Mouse (Mus musculus) kidney, adult 2 months (tissue): ENCODE measurements around the gene Ubac2. TPM values are rescaled to one million over a fixed set of nuclear protein-coding genes. Genes with fewer than 3 reads are reported as not detected.
A peak's percentile ranks its signal among the peaks of the same experiment; 100 is the strongest.

Experiments
- DNase-seq: peaks from one replicate; pipeline ENCODE4 v3.0.0; 2021
- H3K27ac ChIP-seq: fragments of 200-500 bp; 2 replicates; pipeline ENCODE4 v1.5.1; 2012; ENCODE audit warnings: low read depth, low read length, control low read depth, inconsistent platforms; ENCODE audit not compliant: insufficient read depth
- H3K27me3 ChIP-seq: fragments of 200-500 bp; replicated peaks from 2 replicates; pipeline ENCODE4 v1.6.1; 2012; ENCODE audit warnings: mild to moderate bottlenecking, moderate library complexity, low read length, inconsistent platforms; ENCODE audit not compliant: control insufficient read depth, insufficient read depth
- H3K36me3 ChIP-seq: fragments of 200-500 bp; 2 replicates; pipeline ENCODE4 v1.6.1; 2012; ENCODE audit warnings: mild to moderate bottlenecking, moderate library complexity, low read length, inconsistent platforms; ENCODE audit not compliant: control insufficient read depth, insufficient read depth
- H3K4me1 ChIP-seq: fragments of 200-500 bp; 2 replicates; pipeline ENCODE4 v1.6.1; 2011; ENCODE audit warnings: low read length; ENCODE audit not compliant: control insufficient read depth, insufficient read depth
- H3K4me3 ChIP-seq: fragments of 200-500 bp; 2 replicates; pipeline ENCODE4 v1.5.1; 2011; ENCODE audit warnings: mild to moderate bottlenecking, low read depth, low read length, control low read depth; ENCODE audit not compliant: insufficient read depth
- CTCF ChIP-seq: fragments of 200-500 bp; conservative IDR thresholded peaks from 2 replicates; pipeline ENCODE4 v1.5.1; 2011; ENCODE audit warnings: low read depth, mild to moderate bottlenecking, control low read depth, low read length, moderate library complexity, mixed read lengths; ENCODE audit not compliant: insufficient read depth, insufficient read length
- POLR2A ChIP-seq: fragments of 200-500 bp; IDR thresholded peaks from one replicate; pipeline ENCODE4 v1.6.1; 2011; ENCODE audit warnings: low read depth, low read length, control low read depth
- WGBS: fragments of 180-500 bp; shearing (Covaris S2); methylation state at CpG from one replicate; pipeline ENCODE4 v1.1.7; 2018; 5-methylcytosine and 5-hydroxymethylcytosine counted together
- polyA plus RNA-seq: library from polyadenylated mRNA; depleted of rRNA; stranded (reverse); fragments of >200 nt; gene quantifications from 2 replicates; pipeline ENCODE4 v1.2.3, GENCODE M21; 2012

Gene Ubac2
- polyA plus RNA-seq, 1 experiment = 69.3 TPM

DNA sequence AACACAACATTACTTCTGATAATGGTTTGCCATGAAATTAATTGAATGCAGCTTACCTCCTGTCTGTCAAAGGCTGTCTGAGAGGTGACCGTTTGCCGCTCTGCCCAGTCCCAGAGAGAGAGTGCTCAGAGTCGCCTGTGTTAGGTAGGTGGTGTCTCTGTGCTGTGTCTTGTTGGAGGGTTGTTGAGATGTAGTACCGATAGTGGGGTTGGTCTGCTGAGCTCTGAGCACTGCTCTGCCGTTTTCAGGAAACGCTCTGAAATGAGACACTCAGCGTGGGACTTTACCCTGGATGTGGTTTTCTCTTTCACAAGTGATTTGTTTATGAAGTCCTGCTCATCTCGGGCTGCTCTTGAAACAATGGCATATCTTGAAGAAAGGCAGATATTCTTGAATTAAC, 37.2 kb downstream of the Ubac2 start, which contains the start of gene Gpr18:
Gene Gpr18 (minus strand): TSS at position 161 of the 400 bp plus-strand sequence.
- TF ChIP-seq CTCF (no peak), POLR2A (no peak)
- H3K27me3 ChIP-seq = no peaks in the 10 kb centered on the region
- 54% methylated on average over 8 of the region's 8 CpGs for WGBS
- no peak for DNase-seq
- H3K36me3 ChIP-seq = no peaks in the 10 kb centered on the region; the same call in 1 of the 2 replicates
- H3K27ac ChIP-seq = no peak within 1 kb of the TSS
- peaks cover 4% of the 10 kb centered on the region for H3K4me1 ChIP-seq
- no peak within 1 kb of the TSS for H3K4me3 ChIP-seq

DNA sequence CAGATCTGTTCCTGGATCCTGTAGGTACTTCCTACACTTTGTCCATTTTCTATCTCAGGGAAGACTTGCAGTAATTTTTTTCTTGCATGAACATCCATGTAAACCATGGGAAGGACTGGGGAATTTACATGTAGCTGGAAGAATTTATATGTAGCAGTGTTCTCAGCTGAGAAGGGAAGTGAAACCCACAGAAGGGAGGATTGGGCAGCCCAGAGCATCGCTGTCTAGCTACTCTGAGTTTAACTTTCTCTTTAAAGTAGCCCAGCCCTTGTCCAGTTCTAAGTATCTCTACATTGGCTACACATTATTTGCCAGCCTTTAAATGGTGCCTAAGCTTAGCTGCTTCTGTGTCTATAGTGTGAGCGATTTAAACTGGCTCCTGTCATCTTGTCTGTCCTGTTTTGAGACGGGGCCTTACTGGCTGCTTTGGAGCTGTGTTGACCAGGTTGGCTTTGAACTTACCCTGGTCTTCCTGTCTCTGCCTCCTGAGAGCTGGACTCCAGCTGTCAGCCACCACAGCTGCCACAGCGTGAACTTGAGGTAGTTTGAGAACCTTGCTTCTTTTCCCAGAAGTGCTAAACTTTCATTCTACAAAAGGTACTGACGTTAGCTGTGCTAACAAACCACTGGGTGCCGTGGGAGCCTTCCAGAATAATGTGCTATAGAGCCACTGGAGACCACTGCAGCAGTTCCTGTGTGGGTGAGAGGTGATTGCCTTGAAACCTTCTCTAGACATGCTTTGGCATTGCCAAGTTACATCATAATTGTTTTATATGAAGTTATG, 38.1 kb downstream of the Ubac2 start:
- Histone ChIP-seq H3K27ac (no peak overlapping the region), H3K36me3 (no peaks in the 10 kb centered on the region; the same call in 1 of the 2 replicates), H3K4me3 (no peak overlapping the region), H3K27me3 (no peaks in the 10 kb centered on the region), H3K4me1 (peaks cover 7% of the 10 kb centered on the region)
- 87% methylated on average over 6 of the region's 6 CpGs for WGBS
- TF ChIP-seq CTCF (no peak), POLR2A (no peak)
- DNase-seq = no peak

DNA sequence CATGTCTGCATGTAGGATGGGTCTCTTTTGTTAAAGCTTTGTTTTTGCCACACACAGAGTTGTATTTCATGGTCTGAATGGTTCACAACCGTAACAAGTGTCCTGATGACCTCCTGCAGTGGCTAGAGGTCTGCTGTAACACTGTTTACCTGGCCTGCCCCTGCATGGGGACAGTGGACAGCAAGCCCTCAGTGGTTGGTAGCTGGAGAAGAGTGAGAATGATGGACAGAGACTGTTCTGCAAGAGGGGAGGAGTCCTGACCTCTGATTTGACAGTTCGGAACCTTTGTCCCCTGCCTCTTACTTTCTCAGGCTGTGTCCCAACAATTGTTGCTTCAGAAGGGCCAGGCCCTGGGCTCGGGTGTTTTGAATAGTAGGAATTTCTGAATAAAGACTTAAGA, 39.8 kb downstream of the Ubac2 start:
- no peak overlapping the region for H3K27ac ChIP-seq
- no peak overlapping the region for H3K4me3 ChIP-seq
- TF ChIP-seq CTCF (no peak), POLR2A (no peak)
- no peaks in the 10 kb centered on the region for H3K27me3 ChIP-seq
- no peaks in the 10 kb centered on the region for H3K36me3 ChIP-seq
- peaks cover 7% of the 10 kb centered on the region for H3K4me1 ChIP-seq
- peak; percentile 41 for DNase-seq
- 52% methylated on average over 3 of the region's 3 CpGs for WGBS

GRCm38 (mm10) chr14:121919752-121920151, 41.3 kb downstream of the Ubac2 start:
- Histone ChIP-seq H3K36me3 (no peaks in the 10 kb centered on the region), H3K4me3 (no peak overlapping the region), H3K27me3 (no peaks in the 10 kb centered on the region), H3K4me1 (peaks cover 7% of the 10 kb centered on the region), H3K27ac (no peak overlapping the region)
- WGBS = 5% methylated on average over 3 of the region's 3 CpGs
- no peak for DNase-seq
- no peak for TF ChIP-seq POLR2A
- TF ChIP-seq CTCF = peak; percentile 60

GRCm38 (mm10) chr14:121920511-121921124, 42.2 kb downstream of the Ubac2 start:
- no peak for TF ChIP-seq CTCF
- no peak for TF ChIP-seq POLR2A
- Histone ChIP-seq H3K27me3 (no peaks in the 10 kb centered on the region), H3K4me3 (no peak overlapping the region), H3K36me3 (no peaks in the 10 kb centered on the region), H3K27ac (no peak overlapping the region), H3K4me1 (peaks cover 7% of the 10 kb centered on the region)
- 52% methylated on average over 12 of the region's 12 CpGs for WGBS
- DNase-seq = peak; percentile 85

DNA sequence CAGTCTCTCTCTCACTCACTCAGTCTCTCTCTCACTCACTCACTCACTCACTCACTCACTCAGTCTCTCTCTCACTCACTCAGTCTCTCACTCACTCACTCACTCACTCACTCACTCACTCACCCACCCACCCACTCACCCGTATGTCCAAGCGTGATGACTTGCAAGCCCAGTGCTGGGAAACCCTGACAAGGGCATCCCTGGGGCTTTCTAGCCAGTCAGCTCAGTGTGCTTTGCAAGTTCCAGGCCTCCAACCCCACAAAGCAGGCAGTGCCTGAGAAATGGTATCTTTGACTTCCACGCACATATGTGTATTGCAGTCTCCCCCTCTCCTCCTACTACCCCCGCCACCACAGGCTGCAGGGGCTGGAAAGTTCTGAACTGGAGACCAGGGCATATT, 43.6 kb downstream of the Ubac2 start:
- Histone ChIP-seq H3K27me3 (no peaks in the 10 kb centered on the region), H3K4me1 (peaks cover 7% of the 10 kb centered on the region), H3K27ac (no peak overlapping the region), H3K4me3 (no peak overlapping the region), H3K36me3 (no peaks in the 10 kb centered on the region)
- TF ChIP-seq POLR2A = no peak
- TF ChIP-seq CTCF = no peak
- DNase-seq = no peak
- WGBS = 92% methylated on average over 4 of the region's 4 CpGs

DNA sequence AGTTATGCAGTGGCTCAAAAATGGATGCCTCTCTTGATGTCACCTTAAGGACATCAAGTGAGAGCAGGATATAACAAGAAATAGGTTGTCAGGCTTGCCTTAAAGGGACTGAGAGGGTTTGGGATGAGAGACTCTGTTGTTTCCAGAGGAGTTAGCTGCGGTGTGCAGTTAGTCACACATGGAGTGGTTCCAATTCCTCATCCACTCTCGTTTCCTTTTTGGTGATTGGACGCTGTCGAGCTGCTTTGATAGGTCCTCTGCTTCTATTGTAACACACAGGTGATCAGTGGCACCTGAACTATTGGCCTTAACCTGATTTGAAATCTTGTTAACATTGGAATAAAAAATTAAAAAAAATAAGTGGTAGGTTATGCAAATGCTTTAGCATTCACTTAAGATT, 44.3 kb downstream of the Ubac2 start:
- no peak overlapping the region for H3K4me3 ChIP-seq
- no peaks in the 10 kb centered on the region for H3K36me3 ChIP-seq
- DNase-seq = no peak
- H3K27me3 ChIP-seq = no peaks in the 10 kb centered on the region
- TF ChIP-seq POLR2A (no peak), CTCF (no peak)
- no peak overlapping the region for H3K27ac ChIP-seq
- peaks cover 7% of the 10 kb centered on the region for H3K4me1 ChIP-seq
- 44% methylated on average over 4 of the region's 4 CpGs for WGBS
